19 mouse cellular contexts compared by ENCODE assay signal in genomic region chr8:26300246-26300645, GRCm38 (mm10).
A peak's percentile ranks its signal among the peaks of the same experiment; 100 is the strongest.
DNase-seq lines count a peak whose midpoint lies in the region; ATAC-seq and TF ChIP-seq lines count a peak whose summit lies in the region.
"Had no signal": no experiment of that assay in that cellular context is flagged by ENCODE, and none has a peak within 500 bp of the region (broad histone marks: within the 10 kb centered on the region; RNA-seq: fewer than 3 reads in every experiment).

No protein-coding gene starts in this region.

- H3K9me3 ChIP-seq in kidney, embryonic 14.5 days (ENCODE audit: control insufficient read depth, low read length): no peaks in the 10 kb centered on the region
- H3K9me3 ChIP-seq in liver, embryonic 12.5 days (replicated peaks): no peaks in the 10 kb centered on the region
- H3K9me3 ChIP-seq: embryonic facial prominence, embryonic 15.5 days; forebrain, embryonic 12.5 days; hindbrain, embryonic 15.5 days; liver, embryonic 13.5 days had no signal

- H3K9ac ChIP-seq in kidney, embryonic 14.5 days (ENCODE audit: low read depth, low read length): no peak overlapping the region
- H3K9ac ChIP-seq in liver, embryonic 12.5 days: no peak overlapping the region
- H3K9ac ChIP-seq: embryonic facial prominence, embryonic 15.5 days; forebrain, embryonic 12.5 days; hindbrain, embryonic 15.5 days; liver, embryonic 13.5 days had no signal

- H3K4me1 ChIP-seq in kidney, embryonic 14.5 days (ENCODE audit: control insufficient read depth, insufficient read depth, low read length): peaks cover 12% of the 10 kb centered on the region
- no peaks in the 10 kb centered on the region for H3K4me1 ChIP-seq in liver, embryonic 12.5 days
- no peaks in the 10 kb centered on the region for H3K4me1 ChIP-seq in cerebellum, adult 2 months (ENCODE audit: control insufficient read depth, insufficient read depth, low read length)
- H3K4me1 ChIP-seq: liver, embryonic 13.5 days had no signal

- no peak overlapping the region for H3K27ac ChIP-seq in kidney, embryonic 14.5 days (ENCODE audit: low read depth, low read length)
- no peak overlapping the region for H3K27ac ChIP-seq in liver, embryonic 12.5 days
- no peak overlapping the region for H3K27ac ChIP-seq in cerebellum, adult 2 months (ENCODE audit: insufficient read depth, low read length)
- H3K27ac ChIP-seq: embryonic facial prominence, embryonic 15.5 days; forebrain, embryonic 12.5 days; hindbrain, embryonic 15.5 days; liver, embryonic 13.5 days had no signal

- TF ChIP-seq CTCF in cerebellum, adult 2 months (IDR thresholded peaks at IDR 0.05; ENCODE audit: borderline replicate concordance, insufficient read depth, low read depth, low read length): no peak

- no peak overlapping the region for H3K4me2 ChIP-seq in kidney, embryonic 14.5 days (replicated peaks; ENCODE audit: low read depth, low read length)
- 0 out of 2 replicates have a peak overlapping the region, but pooled peaks have one; percentile 2 for H3K4me2 ChIP-seq in liver, embryonic 12.5 days
- H3K4me2 ChIP-seq: embryonic facial prominence, embryonic 15.5 days; forebrain, embryonic 12.5 days; heart, embryonic 11.5 days; hindbrain, embryonic 15.5 days; liver, embryonic 13.5 days had no signal

- no peaks in the 10 kb centered on the region for H3K36me3 ChIP-seq in kidney, embryonic 14.5 days (ENCODE audit: control insufficient read depth, insufficient read depth, low read length)
- no peaks in the 10 kb centered on the region for H3K36me3 ChIP-seq in liver, embryonic 12.5 days
- H3K36me3 ChIP-seq: embryonic facial prominence, embryonic 15.5 days; forebrain, embryonic 12.5 days; hindbrain, embryonic 15.5 days; liver, embryonic 13.5 days had no signal

- H3K27me3 ChIP-seq in kidney, embryonic 14.5 days (ENCODE audit: control insufficient read depth, insufficient read depth, low read length): no peaks in the 10 kb centered on the region
- no peaks in the 10 kb centered on the region for H3K27me3 ChIP-seq in liver, embryonic 12.5 days (replicated peaks)
- H3K27me3 ChIP-seq in cerebellum, adult 2 months (ENCODE audit: control insufficient read depth, insufficient read depth, low read length): no peaks in the 10 kb centered on the region; the same call in 1 of the 2 replicates
- H3K27me3 ChIP-seq: embryonic facial prominence, embryonic 15.5 days; forebrain, embryonic 12.5 days; liver, embryonic 13.5 days had no signal

- no peak for TF ChIP-seq POLR2A in cerebellum, adult 2 months (IDR thresholded peaks at IDR 0.05; ENCODE audit: borderline replicate concordance, insufficient read depth, low read length)

- H3K4me3 ChIP-seq in kidney, embryonic 14.5 days (ENCODE audit: low read length): no peak overlapping the region
- H3K4me3 ChIP-seq in liver, embryonic 12.5 days: no peak overlapping the region
- H3K4me3 ChIP-seq in cerebellum, adult 2 months (replicated peaks; ENCODE audit: insufficient read depth, low read depth, low read length): no peak overlapping the region
- H3K4me3 ChIP-seq: embryonic facial prominence, embryonic 15.5 days; forebrain, embryonic 12.5 days; hindbrain, embryonic 15.5 days; liver, embryonic 13.5 days had no signal

- ATAC-seq in kidney, embryonic 14.5 days (ENCODE audit: low FRiP score, low TSS enrichment): no peak
- no peak for ATAC-seq in liver, embryonic 12.5 days

- peak; percentile 60 for DNase-seq in kidney, adult 11 months
- peak; percentile 85 for DNase-seq in kidney, adult 9 months
- peak; percentile 55 for DNase-seq in yolk sac, embryonic 10.5 days (ENCODE audit: low spot score)
- no peak for DNase-seq in cerebellum, adult 2 months
- no peak for DNase-seq in heart, postnatal 4 days
- DNase-seq: adrenal gland, postnatal 10 days; cerebellum, adult 18-20 months; heart, postnatal 14 days; layer of hippocampus, postnatal 36 days; liver, embryonic 13.5 days; lung, postnatal 36 days; right cerebral cortex, postnatal 4 days; thymus, postnatal 36 days had no signal

- WGBS in kidney, embryonic 14.5 days: 34% methylated on average over 6 of the region's 6 CpGs
- WGBS in liver, embryonic 12.5 days (ENCODE audit: insufficient replicate concordance): 52% methylated on average over 6 of the region's 6 CpGs
- 18% methylated on average over 6 of the region's 6 CpGs for WGBS in cerebellum, adult 2 months

Comparison
In these comparisons a context has a peak if more than half of its experiments do, and no peak if none do; other contexts are left out.
1. DNase-seq: peak in kidney, adult 11 months (single experiment), kidney, adult 9 months (single experiment) and yolk sac, embryonic 10.5 days (single experiment); none in cerebellum, adult 2 months (0 of 2) and heart, postnatal 4 days (single experiment).